Mouse (Mus musculus): Measurements from ENCODE around the gene Galnt7.

The Galnt7 gene

DNA sequence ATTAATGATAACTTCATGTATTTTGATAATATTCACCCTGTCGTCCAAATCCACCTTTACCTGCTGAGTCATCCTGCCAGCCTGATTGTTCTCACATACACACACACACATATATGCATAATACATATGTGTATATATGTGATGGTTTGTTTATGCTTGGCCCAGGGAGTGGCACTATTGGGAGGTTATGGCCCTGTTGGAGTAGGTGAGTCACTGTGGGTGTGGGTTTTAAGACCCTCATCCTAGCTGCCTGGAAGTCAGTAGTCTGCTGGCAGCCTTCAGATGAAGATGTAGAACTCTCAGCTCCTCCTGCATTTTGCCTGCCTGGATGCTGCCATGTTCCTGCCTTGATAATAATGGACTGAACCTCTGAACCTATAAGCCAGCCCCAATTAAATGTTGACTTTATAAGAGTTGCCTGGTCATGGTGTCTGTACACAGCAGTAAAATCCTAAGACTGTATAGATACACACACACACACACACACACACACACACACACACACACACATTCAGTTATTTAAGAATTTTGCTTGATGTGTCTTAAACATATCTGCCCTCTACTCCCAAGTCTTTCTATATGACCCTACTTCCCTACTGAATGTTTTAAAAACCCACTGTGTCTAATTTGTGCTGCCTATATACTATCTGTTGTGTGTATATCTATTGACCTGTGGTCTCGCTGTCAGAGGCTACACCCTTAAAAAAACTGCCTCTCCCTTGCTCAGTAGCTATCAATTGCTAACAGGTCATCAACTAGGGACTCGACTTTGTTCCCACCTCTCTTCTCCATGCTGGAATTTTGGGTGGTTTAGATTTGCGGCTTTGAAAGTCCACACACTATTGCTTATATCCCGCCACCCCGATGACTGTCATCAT is 23.8 kb downstream of the Galnt7 start:
- no peak for DNase-seq (ENCODE audit: low read depth in 1 of 2, low spot score in 2 of 2)

DNA sequence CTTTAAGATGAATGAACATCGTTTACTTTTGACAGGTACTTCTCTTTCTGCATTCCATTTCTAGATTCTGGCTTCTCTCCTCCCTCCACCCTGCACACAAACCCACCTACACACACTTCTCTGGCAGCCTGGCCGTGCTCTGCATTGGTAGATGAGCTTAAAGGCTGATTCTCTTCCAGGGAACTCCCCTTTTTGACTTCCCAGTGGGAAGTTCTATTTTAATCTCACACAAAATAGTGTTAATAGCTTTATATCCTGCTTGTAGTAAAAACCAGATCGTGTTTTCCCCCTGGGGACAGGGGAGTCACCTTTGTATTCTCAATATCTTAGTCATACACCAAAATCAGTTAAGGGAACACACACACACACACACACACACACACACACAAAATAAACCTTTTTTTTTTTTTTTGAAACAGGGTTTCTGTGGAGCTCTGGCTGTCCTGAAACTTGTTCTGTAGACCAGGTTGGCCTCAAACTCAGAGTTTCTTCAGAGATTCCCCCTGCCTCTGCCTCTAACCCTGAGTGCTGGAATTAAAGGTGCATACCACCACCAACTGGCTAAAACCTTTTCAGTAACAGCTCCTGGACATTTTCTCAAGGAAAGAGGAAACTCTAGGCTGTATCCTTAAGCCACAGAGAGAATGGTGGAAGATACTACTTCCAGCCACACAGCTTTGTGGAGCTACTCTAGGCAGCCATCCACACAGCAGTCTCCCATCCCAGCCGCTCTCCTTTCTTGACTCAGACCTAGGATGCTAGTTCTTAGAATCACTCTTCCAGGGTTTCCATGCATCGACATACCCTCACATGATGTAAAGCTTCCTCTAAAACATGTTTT is 24.7 kb downstream of the Galnt7 start:
- DNase-seq (ENCODE audit: low read depth in 1 of 2, low spot score in 2 of 2): no peak

DNA sequence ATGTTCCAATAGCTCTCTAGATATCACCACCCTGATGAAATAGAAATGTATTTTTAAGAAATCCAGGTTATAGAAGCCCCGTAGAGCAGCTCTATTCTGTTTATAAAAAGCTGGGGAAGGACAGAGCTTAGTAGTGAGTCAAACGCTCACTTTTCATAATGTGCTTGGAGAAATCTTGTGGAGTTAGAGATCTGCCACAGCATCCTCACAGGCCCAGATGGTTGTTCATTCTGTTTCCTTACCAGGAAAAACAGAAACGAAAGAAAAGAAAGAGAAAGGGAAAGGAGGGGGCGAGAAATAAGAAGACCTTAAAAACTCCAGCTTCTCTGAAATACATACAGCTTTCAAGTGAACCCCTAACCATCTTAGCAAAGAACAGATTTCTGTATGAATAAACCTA is 28.9 kb downstream of the Galnt7 start:
- no peak for DNase-seq (ENCODE audit: low read depth in 1 of 2, low spot score in 2 of 2)

DNA sequence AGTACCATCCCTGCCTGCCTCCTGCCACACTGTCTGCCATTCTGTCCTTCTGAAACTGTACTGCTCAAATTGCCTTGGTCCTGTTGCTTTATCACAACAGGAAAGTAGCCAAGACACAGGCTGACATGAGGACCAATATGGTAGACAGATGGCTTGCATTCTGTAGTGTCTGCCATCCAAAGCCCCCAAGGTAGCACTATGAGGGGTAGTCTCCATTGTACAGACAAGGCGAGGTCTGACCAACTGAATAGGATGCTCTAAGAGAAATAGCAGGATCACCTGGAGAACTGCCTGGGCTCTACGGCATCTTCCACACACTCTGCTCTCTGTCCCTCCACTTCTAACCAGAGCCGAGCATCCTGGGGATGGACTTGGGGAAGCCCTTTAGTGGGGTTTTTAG is 29.8 kb downstream of the Galnt7 start:
- no peak for DNase-seq (ENCODE audit: low read depth in 1 of 2, low spot score in 2 of 2)

DNA sequence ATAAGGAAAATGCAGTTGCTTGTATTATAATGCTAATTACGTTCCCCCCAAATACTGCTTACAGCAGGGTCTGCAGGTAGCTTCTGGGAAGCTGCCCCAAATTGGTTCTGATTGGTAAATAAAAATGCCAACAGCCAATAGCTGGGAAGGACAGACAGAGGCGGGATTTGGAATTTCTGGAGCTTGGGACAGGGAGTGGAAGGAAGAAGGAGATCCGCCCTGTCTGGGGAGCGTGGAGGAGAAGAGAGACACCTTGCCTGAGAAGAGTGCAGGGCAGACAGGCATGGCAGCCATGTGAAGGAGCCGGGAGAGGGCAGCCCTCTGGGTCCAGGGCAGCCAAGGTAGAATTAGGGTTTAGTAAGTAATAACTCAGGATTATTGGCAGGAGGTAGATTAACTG is 35.9 kb downstream of the Galnt7 start:
- DNase-seq (ENCODE audit: low read depth in 1 of 2, low spot score in 2 of 2): no peak

DNA sequence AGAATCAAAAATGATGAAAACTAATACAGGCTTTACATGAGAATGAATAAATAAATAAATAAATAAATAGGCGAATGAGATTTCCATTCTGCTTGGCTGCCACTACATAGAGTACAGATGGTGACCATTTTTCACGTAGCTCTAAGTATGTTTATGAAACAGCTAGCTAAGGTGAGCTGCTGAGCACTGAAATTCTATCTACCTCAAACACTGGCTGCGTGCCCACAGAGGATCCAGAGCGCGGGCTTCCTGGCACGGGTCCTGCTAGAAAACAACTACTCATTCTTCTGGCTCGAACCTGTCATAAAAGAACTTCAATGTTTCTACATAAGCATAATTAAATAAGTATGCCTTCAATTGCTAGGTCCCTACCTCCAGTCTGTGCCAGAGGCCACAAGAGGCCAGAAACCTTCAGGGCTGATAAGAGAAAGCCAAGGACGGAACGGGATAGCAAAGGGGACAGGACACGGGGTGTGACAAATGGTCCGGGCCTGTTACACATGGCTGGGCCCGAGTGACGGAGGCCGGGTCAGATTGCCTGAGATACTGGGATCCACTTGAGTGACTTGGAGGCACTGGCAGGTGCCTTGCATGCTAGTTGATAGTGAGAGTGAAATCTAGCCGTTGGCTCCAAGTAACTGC is 37.7 kb downstream of the Galnt7 start:
- no peak for DNase-seq (ENCODE audit: low read depth in 1 of 2, low spot score in 2 of 2)

DNA sequence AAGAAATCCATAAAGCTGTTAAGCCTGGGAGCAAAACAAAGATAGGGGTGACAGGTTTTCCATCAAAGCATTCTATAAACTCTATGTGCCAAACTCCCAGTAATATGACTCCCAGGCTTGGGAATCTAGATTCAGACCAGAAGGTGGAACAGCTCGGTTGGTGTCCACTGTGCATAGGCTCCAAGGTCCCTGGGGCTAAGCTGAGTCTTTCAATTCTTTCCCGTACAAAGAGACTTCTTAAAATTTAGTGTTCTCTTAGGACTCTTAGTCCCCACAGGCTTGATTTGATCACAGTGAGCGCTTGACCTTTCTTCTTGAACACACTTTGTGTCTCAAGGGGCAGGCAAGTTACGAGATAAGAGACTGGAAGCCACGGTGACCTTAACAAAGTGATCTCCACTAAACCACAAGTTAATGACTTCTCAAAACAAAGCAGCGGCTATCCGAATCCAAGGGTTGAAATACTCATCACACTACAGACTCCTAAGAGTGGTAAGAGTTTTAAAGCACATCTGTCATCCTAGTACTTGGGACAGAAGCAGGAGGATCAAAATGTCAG is 41.3 kb downstream of the Galnt7 start:
- DNase-seq (ENCODE audit: low read depth in 1 of 2, low spot score in 2 of 2): no peak

DNA sequence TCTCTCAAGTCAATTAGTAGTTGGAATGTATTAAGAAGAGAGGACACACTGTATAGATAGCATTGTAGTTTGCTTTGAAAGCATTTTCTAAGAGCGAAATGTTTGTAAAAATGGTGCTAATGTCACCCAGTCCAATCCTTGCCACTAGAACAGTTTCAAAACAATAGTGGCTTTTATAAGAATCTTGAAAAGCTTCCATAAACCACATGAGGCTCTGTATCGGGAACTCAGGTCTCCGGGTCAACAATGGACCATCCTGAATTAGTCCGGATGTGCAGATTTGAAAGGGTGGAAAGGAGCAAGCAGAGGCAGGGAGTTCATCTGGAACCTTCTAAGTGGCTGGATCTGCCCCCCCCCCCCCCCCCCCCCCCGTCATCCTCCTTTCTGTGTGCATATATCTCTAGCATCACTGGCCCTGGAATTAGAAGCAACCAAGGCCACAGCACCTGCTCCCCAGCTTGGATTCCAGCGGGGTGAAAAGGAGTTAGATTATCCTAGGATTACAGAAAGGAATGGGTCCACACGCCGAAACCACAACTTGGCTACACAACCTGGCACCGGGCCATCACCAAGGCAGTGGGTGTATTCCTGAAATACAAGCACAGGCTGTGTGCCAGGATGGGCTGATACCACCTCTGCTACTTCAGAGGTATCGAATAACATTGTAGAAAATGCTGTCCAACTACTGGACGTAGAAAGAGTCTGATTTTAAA is 42.0 kb downstream of the Galnt7 start:
- DNase-seq (ENCODE audit: low read depth in 1 of 2, low spot score in 2 of 2): no peak

DNA sequence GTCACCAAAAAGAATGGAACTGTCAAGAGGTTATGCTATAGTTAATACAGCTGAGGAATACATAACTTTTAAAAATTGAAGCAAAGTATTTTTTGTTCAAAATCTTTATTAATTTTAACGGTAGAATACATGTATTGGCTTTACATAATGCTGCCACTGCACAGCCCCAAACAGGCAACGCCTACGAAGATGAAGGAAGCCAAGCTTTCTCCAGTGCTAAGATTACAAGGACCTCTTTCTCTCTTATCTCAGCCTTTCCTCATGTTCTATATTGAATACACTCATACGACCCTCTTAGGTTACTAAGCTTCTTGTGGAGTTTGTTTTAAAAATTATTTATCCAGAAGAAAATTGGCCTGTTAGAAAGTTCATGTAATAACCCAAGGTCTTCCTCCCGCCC is 50.3 kb downstream of the Galnt7 start:
- DNase-seq (ENCODE audit: low read depth in 1 of 2, low spot score in 2 of 2): no peak

DNA sequence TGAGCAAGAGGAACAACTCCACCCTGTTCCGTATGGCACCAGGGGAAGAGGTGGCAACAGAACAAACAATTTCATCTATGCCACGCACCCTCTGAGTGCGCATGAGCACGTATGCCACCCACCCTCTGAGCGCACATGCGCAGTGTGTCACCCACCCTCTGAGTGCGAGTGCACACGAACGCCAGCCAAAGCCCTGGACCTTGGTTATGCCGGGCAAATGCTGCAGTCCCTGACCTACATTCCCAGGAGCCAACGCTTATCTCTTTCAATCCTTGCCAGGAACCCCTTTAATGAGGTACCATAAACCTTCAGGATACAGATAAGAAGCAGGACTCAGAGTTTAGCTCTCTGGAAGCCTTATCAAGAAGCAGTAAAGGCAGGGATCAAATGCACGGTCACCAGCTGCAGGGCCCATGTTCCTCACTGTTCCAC is 50.8 kb downstream of the Galnt7 start:
- DNase-seq (ENCODE audit: low read depth in 1 of 2, low spot score in 2 of 2): no peak

DNA sequence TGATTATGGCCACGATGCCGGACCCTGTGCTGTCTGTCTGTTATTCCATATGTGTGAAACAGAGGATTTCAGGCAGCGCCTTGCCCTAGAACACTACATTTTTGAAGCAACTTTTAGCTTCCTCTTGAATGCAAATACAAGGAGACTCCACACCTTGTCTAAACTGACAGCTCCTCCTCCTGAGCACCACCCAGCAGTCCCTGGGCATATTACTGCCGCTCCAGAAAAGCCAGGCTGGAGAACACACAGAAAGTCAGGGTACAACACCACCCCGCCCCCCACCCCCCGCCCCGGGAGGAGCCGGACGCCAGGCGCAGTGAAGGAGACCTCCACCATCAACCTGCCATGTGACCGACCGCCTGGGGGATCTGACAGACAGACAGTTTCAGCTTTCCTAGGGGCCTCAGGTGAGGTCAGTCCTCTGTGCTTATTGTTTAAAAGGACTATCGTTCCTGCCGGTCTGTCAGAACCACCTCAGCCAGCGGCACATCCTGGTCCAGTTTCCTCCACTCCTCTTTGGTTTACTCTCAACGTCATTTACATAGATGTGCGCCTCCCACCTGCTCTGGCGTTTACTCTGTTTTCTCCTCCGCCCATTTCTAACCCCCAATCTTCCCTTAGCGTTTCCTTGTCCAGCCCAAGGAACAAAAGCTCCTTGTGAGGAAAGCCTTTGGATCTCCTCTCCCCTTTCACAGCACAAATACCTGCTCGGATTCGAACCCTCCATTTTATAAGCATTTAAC is 52.8 kb downstream of the Galnt7 start:
- DNase-seq (ENCODE audit: low read depth in 1 of 2, low spot score in 2 of 2): no peak

DNA sequence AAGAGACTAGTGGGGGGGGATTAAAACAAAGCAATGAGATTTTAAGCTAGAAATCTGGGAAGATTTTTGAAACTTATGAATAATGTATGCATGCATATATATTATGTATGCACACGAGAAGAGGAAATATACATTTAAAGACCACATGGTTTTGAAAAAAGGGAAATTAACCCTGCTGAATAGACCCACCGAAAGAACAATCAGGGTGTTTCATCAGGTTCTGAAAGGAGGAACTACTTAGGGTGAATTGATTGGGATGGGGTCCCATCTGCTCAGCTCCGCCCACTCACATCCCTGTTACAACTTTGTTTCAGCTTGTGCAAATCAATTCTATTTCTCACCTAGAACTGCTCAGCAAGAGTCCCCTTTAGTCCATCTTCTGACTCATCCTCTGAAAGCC is 57.0 kb downstream of the Galnt7 start:
- DNase-seq (ENCODE audit: low read depth in 1 of 2, low spot score in 2 of 2): no peak

DNA sequence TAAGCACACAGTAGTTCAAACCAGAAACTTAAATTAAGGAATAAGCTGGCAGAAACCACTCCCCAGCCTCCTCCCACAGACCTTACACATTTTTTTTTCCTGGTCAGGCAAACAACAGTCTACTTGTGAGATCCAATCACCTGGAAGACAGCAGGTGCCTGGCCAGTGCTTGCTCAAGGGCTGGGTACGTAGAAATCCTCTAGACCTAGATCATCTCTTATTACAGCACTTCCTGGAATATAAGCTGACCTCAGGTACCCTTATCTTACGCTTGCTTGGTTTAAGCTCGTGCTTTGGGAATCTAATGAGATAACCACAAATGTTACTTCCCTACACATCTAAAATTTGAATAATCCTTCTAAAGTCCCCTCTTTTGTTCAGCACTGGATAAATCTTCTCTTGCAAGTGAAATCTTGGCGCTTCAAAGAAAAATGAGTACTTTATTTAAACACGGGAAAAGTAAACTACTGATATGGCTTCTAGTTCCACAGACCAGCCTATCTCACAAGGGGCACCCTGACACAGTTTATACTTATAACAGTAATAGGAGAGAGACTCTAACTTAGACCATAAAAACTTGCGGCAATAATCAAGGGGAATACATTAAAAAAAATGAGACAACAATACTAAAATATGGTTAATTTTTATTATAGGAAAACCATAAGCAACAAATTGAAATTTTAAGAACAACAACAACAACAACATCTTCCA is 58.5 kb downstream of the Galnt7 start:
- no peak for DNase-seq (ENCODE audit: low read depth in 1 of 2, low spot score in 2 of 2)

DNA sequence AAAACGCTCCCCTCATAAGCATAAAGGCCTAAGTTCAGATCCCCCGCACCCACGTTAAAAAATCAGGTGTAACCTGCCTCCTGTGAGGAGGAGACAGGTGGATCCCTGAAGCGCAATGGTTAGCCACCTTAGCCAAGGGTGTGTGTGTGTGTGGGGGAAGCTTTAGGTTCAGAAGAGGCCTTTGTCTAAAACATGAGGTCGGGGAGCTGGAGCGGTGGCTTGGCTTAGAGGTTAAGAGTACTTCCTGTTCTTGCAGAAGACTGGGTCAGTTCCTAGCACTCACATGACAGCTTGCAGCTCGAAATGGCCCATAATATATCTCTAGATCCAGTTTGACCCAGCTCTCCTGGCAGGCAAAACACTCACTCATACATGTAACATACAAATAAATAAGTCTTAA is 60.2 kb downstream of the Galnt7 start:
- DNase-seq (ENCODE audit: low read depth in 1 of 2, low spot score in 2 of 2): no peak

DNA sequence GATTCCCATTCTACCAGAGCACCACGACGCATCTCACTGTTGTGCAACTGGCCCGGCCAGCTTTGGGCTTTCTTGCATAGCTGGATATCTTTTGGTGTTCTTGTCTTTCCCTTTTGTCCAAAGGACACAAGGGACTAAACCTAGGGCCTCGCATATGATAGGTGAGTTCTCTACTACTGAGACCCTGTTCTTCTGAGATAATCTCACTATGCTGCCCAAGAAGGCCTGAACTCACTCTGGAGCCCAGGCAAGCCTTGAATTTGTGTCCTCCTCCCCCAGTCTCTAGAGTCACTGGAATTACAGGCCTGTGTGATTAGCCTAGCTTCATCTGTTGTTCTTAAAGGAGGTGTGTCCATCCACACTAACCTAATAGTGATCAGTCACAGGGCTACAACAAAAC is 61.2 kb downstream of the Galnt7 start:
- DNase-seq (ENCODE audit: low read depth in 1 of 2, low spot score in 2 of 2): no peak

DNA sequence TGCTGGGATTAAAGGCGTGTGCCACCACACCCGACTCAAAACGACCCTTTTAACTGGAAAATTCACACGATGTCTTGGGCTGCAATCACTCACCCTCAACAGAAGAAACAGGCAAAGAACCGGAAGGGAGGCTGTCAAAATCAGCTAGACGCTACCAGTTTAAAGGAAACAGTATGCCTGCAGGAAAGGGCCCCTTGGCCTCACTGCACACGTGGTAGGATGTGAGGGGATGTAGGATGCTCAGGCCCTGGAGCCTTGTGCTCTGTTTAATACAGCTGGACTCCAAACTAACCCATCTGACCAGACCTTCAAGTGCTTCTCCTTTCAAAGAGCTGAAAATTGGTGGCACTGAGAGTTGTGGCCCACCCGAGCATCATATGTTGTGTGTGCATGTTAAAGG is 62.8 kb downstream of the Galnt7 start:
- no peak for DNase-seq (ENCODE audit: low read depth in 1 of 2, low spot score in 2 of 2)

DNA sequence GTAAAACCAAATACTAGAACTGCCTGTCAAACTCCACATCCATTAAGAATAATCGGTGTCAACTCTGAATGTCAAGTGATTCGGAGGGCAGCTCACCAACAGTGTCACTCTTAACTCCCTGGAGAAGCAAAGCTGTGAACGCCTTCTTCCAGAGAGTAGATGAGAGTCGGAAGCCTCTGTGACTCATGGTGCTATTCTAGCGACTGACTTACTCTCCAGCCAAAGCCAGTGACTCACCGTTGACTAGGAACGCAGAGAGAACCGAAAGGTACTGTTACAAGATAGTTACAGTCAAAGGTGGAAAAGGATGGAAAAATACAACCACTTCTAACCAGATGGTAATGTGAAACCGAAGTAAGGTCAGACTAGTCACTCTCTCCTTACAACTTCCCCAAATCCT is 63.7 kb downstream of the Galnt7 start:
- no peak for DNase-seq (ENCODE audit: low read depth in 1 of 2, low spot score in 2 of 2)

DNA sequence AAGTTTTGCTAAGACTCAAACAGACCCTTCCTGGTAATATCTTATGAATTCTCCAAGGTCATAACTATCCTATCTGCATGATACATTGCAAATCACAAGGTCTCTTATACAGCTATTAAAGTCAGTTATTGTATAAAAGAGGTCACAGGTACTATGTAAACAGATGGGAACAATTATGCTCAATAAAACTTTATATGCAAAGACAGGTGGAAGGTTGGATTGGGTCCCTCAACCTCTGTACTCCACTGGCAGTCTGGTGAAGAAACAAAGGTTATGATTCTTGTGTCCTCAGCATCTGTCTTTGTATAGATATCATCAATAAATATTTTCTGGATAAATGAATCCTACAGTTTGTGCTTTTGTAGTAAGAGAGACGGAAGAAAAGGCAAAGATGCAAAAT is 64.2 kb downstream of the Galnt7 start:
- DNase-seq (ENCODE audit: low read depth in 1 of 2, low spot score in 2 of 2): no peak

DNA sequence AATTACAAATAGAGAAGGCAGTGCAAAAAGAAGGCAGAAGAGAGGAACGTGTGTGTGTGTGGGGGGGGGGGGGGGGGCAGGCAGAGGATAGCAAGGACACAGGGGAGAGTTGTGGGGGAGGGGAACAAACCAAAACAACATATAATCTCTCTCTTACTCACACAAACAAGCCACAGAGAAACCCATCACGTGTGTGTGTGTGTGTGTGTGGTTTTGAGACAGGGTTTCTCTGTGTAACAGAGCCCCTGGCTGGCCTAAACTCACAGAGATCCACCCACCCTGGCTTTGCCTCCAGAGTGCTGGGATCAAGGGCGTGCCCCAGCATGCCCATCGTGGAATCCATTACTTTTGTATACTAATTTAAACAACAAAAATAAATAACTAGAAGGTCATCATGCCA is 66.2 kb downstream of the Galnt7 start:
- DNase-seq (ENCODE audit: low read depth in 1 of 2, low spot score in 2 of 2): no peak

DNA sequence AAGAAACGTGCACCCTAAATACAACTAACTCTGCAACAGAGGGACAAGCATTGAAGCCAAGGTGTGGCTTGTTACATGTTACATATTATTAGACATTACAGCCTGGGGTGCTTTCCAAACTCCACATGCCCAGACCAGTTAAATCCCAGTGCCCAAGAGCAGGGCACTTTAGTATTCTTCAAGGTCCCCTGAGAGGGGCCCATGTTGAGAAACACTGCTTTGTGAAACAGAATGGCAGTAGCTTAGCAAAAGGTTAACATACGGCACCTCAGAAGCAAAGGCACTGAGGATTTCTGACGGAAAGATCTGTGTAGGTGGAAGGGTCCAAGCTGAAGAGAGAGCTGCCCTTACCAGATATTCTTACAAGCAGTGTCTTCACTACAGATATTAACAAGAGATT is 67.0 kb downstream of the Galnt7 start:
- no peak for DNase-seq (ENCODE audit: low read depth in 1 of 2, low spot score in 2 of 2)

All from monocyte, adult 2 months (primary cell).